Mouse (Mus musculus) small intestine, adult 2 months (tissue): ENCODE data around the gene Hsd3b7. TPM values are rescaled to one million over a fixed set of nuclear protein-coding genes. Genes with fewer than 3 reads are reported as not detected.
"Not testable (repeated sequence)": the region's sequence is repeated elsewhere in the genome, so short reads cannot be mapped to it uniquely, and the experiment has no call there.

Experiments
- H3K27ac ChIP-seq: fragments of 200-500 bp; 2 replicates; pipeline ENCODE4 v1.5.1; 2012; ENCODE audit warnings: low read depth, low read length, control low read depth, inconsistent platforms; ENCODE audit not compliant: insufficient read depth
- H3K27me3 ChIP-seq: fragments of 200-500 bp; 2 replicates; pipeline ENCODE4 v1.6.1; 2012; ENCODE audit warnings: mild to moderate bottlenecking, moderate library complexity, low read length, inconsistent platforms; ENCODE audit not compliant: control insufficient read depth, insufficient read depth
- H3K36me3 ChIP-seq: fragments of 200-500 bp; 2 replicates; pipeline ENCODE4 v1.6.1; 2012; ENCODE audit warnings: mild to moderate bottlenecking, low read length, control low read depth, inconsistent platforms; ENCODE audit not compliant: control insufficient read depth, insufficient read depth
- H3K4me1 ChIP-seq: fragments of 200-500 bp; 2 replicates; pipeline ENCODE4 v1.6.1; 2012; ENCODE audit warnings: low read length, inconsistent platforms, mixed read lengths; ENCODE audit not compliant: control insufficient read depth, insufficient read depth, insufficient read length
- H3K4me3 ChIP-seq: fragments of 200-500 bp; 2 replicates; pipeline ENCODE4 v1.5.1; 2012; ENCODE audit warnings: low read depth, mild to moderate bottlenecking, control low read depth, inconsistent platforms, low read length, moderate library complexity
- CTCF ChIP-seq: fragments of 200-500 bp; IDR thresholded peaks from 2 replicates; pipeline ENCODE4 v1.5.1; 2012; ENCODE audit warnings: low read depth, mild to moderate bottlenecking, control low read depth, inconsistent platforms, low read length, moderate library complexity, mixed read lengths; ENCODE audit not compliant: insufficient replicate concordance, insufficient read length; ENCODE audit errors: extremely low read depth
- POLR2A ChIP-seq: fragments of 200-500 bp; IDR thresholded peaks from 2 replicates; pipeline ENCODE4 v1.6.1; 2012; ENCODE audit warnings: low read depth, mild to moderate bottlenecking, control low read depth, inconsistent platforms, low read length, moderate library complexity
- WGBS: fragments of 180-500 bp; shearing (Covaris S2); methylation state at CpG from one replicate; pipeline ENCODE4 v1.1.7; 2018; 5-methylcytosine and 5-hydroxymethylcytosine counted together
- polyA plus RNA-seq: library from polyadenylated mRNA; depleted of rRNA; stranded (reverse); fragments of >200 nt; gene quantifications from 2 replicates; pipeline ENCODE4 v1.2.3, GENCODE M21; 2012

Hsd3b7 gene
- polyA plus RNA-seq, 1 experiment: 45.7 TPM

DNA sequence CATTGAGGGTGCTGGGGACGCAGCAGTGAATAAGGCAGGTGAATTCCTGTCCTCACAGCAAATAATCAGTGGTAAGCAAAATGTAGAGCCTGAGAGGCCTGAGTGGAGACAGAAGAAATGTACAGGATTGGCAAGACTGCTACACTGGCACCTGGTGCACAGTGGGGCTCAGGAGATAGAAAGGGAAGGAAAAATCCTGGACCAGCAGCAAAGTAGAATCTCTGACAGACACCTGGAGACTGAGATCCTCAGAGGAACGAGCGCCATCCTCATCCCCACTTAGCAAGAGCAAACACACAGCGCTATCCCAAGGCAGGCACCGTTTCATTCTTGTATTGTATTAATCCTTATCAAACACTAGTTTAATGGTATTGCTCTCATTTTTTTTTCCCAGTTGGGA, 37.1 kb downstream of the Hsd3b7 start:
- Histone ChIP-seq H3K27me3 (no peaks in the 10 kb centered on the region), H3K4me3 (no peak overlapping the region), H3K27ac (no peak overlapping the region), H3K36me3 (no peaks in the 10 kb centered on the region), H3K4me1 (peaks cover 7% of the 10 kb centered on the region)
- TF ChIP-seq CTCF (no peak), POLR2A (no peak)
- 82% methylated on average over 5 of the region's 5 CpGs for WGBS

- H3K36me3 ChIP-seq, H3K27ac ChIP-seq, H3K27me3 ChIP-seq, H3K4me1 ChIP-seq, H3K4me3 ChIP-seq: not testable (repeated sequence)
- WGBS: 91% methylated on average over 4 of the region's 4 CpGs
Measured at GRCm38 (mm10) chr7:127837878-127838277, 37.5 kb downstream of the Hsd3b7 start.

DNA sequence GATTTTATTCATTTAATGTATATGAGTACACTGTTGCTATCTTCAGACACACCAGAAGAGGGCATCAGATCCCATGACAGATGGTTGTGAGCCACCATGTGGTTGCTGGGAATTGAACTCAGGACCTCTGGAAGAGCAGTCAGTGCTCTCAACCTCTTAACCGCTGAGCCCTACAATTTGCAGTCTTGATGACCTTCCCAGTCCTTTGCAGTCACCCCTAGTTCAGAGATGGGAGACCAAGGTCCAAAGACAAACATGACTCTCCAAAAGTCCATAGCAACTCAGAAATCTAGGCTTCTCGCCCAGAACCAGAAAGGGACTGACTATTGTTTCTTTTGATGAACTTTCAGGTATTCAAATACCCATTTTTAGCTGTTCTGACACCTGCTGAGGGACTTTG, 39.6 kb downstream of the Hsd3b7 start:
- H3K4me1 ChIP-seq, H3K27me3 ChIP-seq, H3K4me3 ChIP-seq, H3K27ac ChIP-seq: not testable (repeated sequence)
- H3K36me3 ChIP-seq: peaks cover 14% of the 10 kb centered on the region
- WGBS: 80% methylated on average over 2 of the region's 2 CpGs

GRCm38 (mm10) chr7:127840886-127841285, 40.5 kb downstream of the Hsd3b7 start:
- Histone ChIP-seq H3K27me3 (no peaks in the 10 kb centered on the region), H3K4me1 (peaks cover 9% of the 10 kb centered on the region), H3K36me3 (peaks cover 18% of the 10 kb centered on the region), H3K4me3 (peak overlapping the region; percentile 90), H3K27ac (peak overlapping the region; percentile 88)
- TF ChIP-seq POLR2A: no peak
- TF ChIP-seq CTCF: no peak
- WGBS: 4% methylated on average over 15 of the region's 15 CpGs

DNA sequence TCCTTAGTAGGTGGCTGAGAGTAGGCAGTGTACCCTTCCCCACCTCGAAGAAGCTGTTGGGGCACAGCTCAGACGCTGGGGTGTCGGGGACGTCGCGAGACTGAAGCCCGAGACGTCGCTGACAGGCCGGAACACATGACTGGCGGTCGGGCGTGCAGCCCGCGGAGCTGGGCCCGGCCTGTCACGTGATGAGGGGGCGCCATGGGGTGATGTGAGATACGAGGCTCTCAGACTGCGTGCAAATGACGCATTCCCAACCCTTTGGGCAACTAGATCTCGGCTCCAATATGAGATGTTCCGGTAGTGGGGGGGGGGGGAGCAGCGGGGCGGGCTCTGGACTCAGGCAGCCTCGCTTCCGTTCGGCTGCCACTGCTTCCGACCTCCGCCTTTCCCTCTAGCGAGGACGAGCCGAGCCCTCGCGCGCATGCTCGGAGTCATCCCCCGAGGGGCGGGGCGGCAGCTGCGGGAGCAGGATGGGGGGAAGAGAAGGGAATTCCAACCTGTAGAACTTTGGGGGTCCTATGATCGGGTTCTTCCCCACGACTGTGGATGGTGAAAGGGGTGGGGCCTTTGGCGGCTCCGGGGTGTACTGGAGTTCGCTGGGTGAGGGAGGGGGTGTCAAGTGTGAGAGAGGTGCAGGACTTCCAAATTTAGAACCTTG, 41.1 kb downstream of the Hsd3b7 start:
- WGBS: 1% methylated on average over 46 of the region's 46 CpGs
- Histone ChIP-seq H3K27ac (peak overlapping the region; percentile 99), H3K36me3 (peaks cover 24% of the 10 kb centered on the region), H3K4me3 (peak overlapping the region; percentile 90), H3K4me1 (peaks cover 9% of the 10 kb centered on the region), H3K27me3 (no peaks in the 10 kb centered on the region)
- peak; percentile 47; the same call in 1 of the 2 replicates for TF ChIP-seq POLR2A
- TF ChIP-seq CTCF: no peak

DNA sequence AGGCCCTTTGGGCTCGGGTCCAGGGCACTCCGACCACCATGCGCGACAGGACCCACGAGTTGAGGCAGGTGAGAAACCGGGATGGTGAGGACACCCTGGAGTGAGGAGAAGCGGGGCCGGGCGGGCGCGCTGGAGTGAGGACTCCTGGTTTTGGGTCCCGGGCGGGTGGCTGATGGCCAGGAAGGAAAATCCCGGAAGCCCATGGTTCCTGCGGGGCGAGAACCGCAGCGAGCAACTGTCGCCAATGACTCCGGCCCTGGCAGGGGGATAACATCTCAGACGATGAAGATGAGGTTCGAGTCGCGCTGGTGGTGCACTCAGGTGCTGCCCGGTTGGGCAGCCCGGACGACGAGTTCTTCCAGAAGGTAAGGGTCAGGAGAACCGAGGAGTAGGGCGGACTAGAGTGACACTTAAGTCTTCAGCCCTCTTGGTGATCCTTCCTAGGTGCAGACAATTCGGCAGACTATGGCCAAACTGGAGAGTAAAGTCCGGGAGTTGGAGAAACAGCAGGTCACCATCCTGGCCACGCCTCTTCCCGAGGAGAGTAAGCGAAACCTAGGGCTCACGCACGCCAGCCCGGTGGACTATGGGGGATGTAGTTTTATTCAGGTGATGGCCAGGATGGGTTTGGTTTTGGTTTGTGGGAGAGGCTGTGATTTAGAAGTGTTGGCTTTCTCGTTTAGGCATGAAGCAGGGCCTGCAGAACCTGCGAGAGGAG, 41.8 kb downstream of the Hsd3b7 start:
- peak overlapping the region; percentile 99 for H3K27ac ChIP-seq
- peaks cover 9% of the 10 kb centered on the region for H3K4me1 ChIP-seq
- peak overlapping the region; percentile 90 for H3K4me3 ChIP-seq
- TF ChIP-seq CTCF (no peak), POLR2A (peak; percentile 91)
- peaks cover 29% of the 10 kb centered on the region for H3K36me3 ChIP-seq
- under 1% methylated on average over 40 of the region's 40 CpGs for WGBS
- no peaks in the 10 kb centered on the region for H3K27me3 ChIP-seq

- Histone ChIP-seq H3K27ac (no peak overlapping the region), H3K36me3 (peaks cover 28% of the 10 kb centered on the region), H3K27me3 (no peaks in the 10 kb centered on the region), H3K4me3 (no peak overlapping the region), H3K4me1 (no peaks in the 10 kb centered on the region)
- 58% methylated on average over 6 of the region's 6 CpGs for WGBS
- TF ChIP-seq CTCF (no peak), POLR2A (no peak)
Measured at GRCm38 (mm10) chr7:127849973-127850875, 49.8 kb downstream of the Hsd3b7 start.
